Mouse (Mus musculus) cerebellum, adult 11 months (tissue): ENCODE measurements around the gene Bag5.

Source experiments
- DNase-seq: peaks from one replicate; pipeline ENCODE4 v3.0.0; 2022

The Bag5 gene

DNA sequence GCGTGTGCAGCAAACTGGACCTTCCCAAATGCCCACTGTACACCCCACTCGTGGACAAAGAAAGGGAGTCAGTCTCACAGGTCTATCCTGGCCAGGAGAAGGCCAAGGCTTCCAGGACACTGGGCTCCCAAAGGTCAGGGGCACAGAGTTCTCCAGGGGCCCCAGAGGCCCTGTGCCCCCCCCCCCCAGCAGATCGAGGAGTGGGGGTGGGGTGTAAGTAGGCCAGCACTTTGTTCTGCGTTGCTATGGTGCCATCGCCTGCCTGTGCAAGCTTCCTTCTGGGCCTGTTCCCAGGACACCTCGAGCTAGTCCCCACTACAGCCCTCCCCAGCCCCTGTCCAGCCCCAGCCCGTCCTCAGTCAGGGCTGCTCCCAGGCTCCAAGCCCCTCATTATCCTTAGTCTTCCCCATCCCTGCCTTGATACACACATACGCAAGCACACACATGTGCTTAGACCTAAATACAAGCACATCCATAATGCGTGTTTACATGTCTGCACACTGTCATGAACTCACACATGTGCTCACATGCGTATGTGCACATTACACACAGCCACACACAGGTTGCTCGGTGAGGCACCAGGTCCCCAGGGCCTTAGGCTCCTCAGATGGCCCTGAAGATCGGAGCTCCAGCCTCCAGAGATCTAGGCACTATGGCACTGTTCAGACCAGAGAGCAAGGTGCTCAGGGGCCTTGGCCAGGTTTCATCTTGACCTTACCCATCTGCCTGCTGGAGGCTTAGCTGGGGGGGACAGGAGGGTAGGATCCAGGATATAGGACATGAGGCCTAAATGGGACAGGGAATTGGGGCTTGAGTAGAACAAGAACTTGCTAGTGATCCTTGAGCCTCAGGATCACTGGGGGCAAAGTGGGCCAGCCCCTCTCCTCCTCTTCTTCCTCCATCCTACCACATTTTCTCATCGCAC is 17.9 kb downstream of the Bag5 start:
- no peak for DNase-seq

- DNase-seq, result no peak
Observed at GRCm38 (mm10) chr12:111694271-111694781, 18.7 kb downstream of the Bag5 start.

GRCm38 (mm10) chr12:111693341-111694270 is 19.5 kb downstream of the Bag5 start:
- no peak for DNase-seq

- no peak for DNase-seq
Observed at GRCm38 (mm10) chr12:111692899-111693298, 20.2 kb downstream of the Bag5 start.

GRCm38 (mm10) chr12:111691346-111691872 is 21.6 kb downstream of the Bag5 start:
- no peak for DNase-seq

DNA sequence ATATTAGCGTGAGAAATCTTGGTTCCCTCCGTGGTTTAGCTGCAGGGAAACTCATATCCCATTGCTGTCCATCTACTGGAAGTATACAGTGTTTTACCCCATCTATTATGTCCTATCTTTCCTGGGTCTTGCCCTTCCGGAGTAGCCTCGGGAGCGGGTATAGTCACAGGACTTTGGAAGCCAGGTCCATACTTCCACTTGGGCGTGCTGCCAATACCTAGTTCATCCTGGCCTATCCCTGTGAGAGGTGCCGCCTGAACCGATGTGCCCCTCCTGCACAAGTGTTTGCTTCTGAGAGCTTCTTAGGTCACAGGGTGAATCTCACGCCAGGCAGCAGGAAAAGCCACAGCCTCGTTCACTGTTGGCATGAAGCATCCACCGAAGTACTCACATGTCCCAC is 23.6 kb downstream of the Bag5 start:
- DNase-seq, result no peak

- no peak for DNase-seq
Observed at GRCm38 (mm10) chr12:111688069-111688428, 25.0 kb downstream of the Bag5 start.

GRCm38 (mm10) chr12:111687350-111688068 is 25.5 kb downstream of the Bag5 start:
- DNase-seq, result peak; percentile 67

DNA sequence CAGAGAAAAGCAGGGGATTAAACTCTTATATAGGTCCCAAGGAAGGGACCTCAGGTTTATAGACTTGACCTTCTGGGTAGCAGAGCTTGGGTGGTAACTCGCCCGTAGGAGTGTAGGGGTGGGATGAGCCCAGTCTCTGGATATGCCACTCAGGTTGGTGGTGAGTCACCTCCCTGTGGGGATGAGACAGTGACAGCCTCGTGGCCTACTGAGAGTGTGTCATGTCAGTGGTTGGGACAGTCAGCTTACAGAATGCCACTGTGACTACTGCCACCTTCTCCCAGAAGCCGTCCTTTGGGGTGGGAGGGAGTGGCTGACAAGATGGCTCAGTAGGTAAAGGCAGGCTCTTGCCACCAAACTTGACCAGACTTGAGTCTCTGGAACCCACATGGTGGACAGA is 26.7 kb downstream of the Bag5 start:
- no peak for DNase-seq

DNA sequence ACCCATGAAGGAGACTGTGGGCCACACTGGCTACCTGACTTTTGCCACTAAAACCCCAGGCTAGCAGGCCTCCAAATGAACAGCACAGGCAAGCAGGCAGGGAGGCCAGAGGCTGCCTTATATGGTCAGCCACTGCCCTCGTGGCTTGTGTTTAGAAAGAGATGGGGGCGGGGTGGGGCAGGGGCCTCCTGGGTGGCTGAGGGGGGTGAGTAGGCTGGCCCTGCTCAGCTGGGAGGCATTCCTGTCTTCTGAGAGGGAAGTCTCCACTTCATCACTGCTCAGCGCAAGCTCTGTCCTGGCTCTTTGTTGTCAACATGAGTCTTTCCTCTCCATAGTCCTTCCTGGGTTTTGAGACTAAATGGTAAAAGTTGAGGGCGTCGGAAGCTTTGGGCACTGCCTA is 30.3 kb downstream of the Bag5 start:
- DNase-seq, result no peak

DNA sequence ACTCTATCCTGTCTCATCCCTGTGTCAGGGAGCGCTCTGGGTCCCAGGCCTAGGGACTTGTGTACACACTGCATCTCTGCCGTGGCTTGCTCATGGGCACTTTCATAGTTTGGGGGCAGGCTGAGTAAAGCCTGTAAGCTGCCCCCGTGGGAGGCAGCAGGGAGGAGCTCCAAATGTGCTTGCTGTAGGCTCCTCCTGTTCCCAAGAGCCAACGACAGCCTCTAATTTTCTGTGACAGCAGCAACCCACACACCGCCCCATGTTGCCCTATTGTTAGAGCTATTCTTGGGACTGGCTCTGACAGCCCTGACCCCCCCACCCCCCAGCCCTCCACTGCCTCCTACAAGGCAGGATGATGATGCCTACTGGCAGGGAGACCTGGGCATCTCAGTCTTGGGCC is 31.1 kb downstream of the Bag5 start:
- DNase-seq, result no peak

- no peak for DNase-seq
Observed at GRCm38 (mm10) chr12:111681305-111681704, 31.8 kb downstream of the Bag5 start.

- no peak for DNase-seq
Observed at GRCm38 (mm10) chr12:111680661-111681060, 32.4 kb downstream of the Bag5 start.

GRCm38 (mm10) chr12:111678997-111679396 is 34.1 kb downstream of the Bag5 start:
- DNase-seq, result no peak

GRCm38 (mm10) chr12:111678670-111678933 is 34.5 kb downstream of the Bag5 start:
- no peak for DNase-seq

GRCm38 (mm10) chr12:111677882-111678669 is 35.0 kb downstream of the Bag5 start, which contains the start of gene Trmt61a:
Gene Trmt61a, plus strand, starts transcription at chr12:111678105.
- peak; percentile 85 for DNase-seq

GRCm38 (mm10) chr12:111677421-111677820 is 35.6 kb downstream of the Bag5 start:
- DNase-seq, result no peak

GRCm38 (mm10) chr12:111675797-111676580 is 37.1 kb downstream of the Bag5 start:
- no peak for DNase-seq

- DNase-seq, result no peak
Observed at GRCm38 (mm10) chr12:111674850-111675486, 38.1 kb downstream of the Bag5 start.

- no peak for DNase-seq
Observed at GRCm38 (mm10) chr12:111672581-111672980, 40.5 kb downstream of the Bag5 start.
